Mouse (Mus musculus): ENCODE data around the gene Cabin1. TPM values are rescaled to one million over a fixed set of nuclear protein-coding genes. Genes with fewer than 3 reads are reported as not detected.

The Cabin1 gene
- polyA plus RNA-seq, 1 experiment from 2014 or later: 37.7 TPM

GRCm38 (mm10) chr10:75707901-75708632 lies 56.1 kb downstream of the Cabin1 start:
- WGBS: 99% methylated on average over 3 of the region's 3 CpGs
- no peak overlapping the region for H3K4me3 ChIP-seq (ENCODE audit: low read length)
- H3K9ac ChIP-seq (ENCODE audit: low read depth, low read length): no peak overlapping the region
- H3K4me1 ChIP-seq (ENCODE audit: control insufficient read depth, insufficient read depth, low read length): no peaks in the 10 kb centered on the region
- no peak for ATAC-seq (ENCODE audit: low FRiP score, low TSS enrichment)
- no peaks in the 10 kb centered on the region for H3K9me3 ChIP-seq (ENCODE audit: control insufficient read depth, low read length)
- H3K4me2 ChIP-seq (replicated peaks; ENCODE audit: low read depth, low read length): no peak overlapping the region
- H3K27ac ChIP-seq (ENCODE audit: low read depth, low read length): no peak overlapping the region
- no peaks in the 10 kb centered on the region for H3K27me3 ChIP-seq (ENCODE audit: control insufficient read depth, insufficient read depth, low read length)
- peaks cover 50% of the 10 kb centered on the region for H3K36me3 ChIP-seq (ENCODE audit: control insufficient read depth, insufficient read depth, low read length)

- Histone ChIP-seq H3K4me3 (ENCODE audit: low read length) (no peak overlapping the region), H3K4me1 (ENCODE audit: control insufficient read depth, insufficient read depth, low read length) (no peaks in the 10 kb centered on the region), H3K27me3 (ENCODE audit: control insufficient read depth, insufficient read depth, low read length) (no peaks in the 10 kb centered on the region), H3K36me3 (ENCODE audit: control insufficient read depth, insufficient read depth, low read length) (peaks cover 38% of the 10 kb centered on the region), H3K4me2 (replicated peaks; ENCODE audit: low read depth, low read length) (no peak overlapping the region), H3K27ac (ENCODE audit: low read depth, low read length) (no peak overlapping the region), H3K9ac (ENCODE audit: low read depth, low read length) (no peak overlapping the region), H3K9me3 (ENCODE audit: control insufficient read depth, low read length) (no peaks in the 10 kb centered on the region)
- no peak for ATAC-seq (ENCODE audit: low FRiP score, low TSS enrichment)
- 80% methylated on average over 8 of the region's 8 CpGs for WGBS
Observed at GRCm38 (mm10) chr10:75706632-75707216, 57.4 kb downstream of the Cabin1 start.

GRCm38 (mm10) chr10:75705681-75706400 lies 58.3 kb downstream of the Cabin1 start:
- H3K9ac ChIP-seq (ENCODE audit: low read depth, low read length): no peak overlapping the region
- H3K27me3 ChIP-seq (ENCODE audit: control insufficient read depth, insufficient read depth, low read length): no peaks in the 10 kb centered on the region
- H3K36me3 ChIP-seq (ENCODE audit: control insufficient read depth, insufficient read depth, low read length): peaks cover 32% of the 10 kb centered on the region
- 74% methylated on average over 7 of the region's 7 CpGs for WGBS
- ATAC-seq (ENCODE audit: low FRiP score, low TSS enrichment): no peak
- H3K9me3 ChIP-seq (ENCODE audit: control insufficient read depth, low read length): no peaks in the 10 kb centered on the region
- H3K27ac ChIP-seq (ENCODE audit: low read depth, low read length): no peak overlapping the region
- no peaks in the 10 kb centered on the region for H3K4me1 ChIP-seq (ENCODE audit: control insufficient read depth, insufficient read depth, low read length)
- H3K4me2 ChIP-seq (replicated peaks; ENCODE audit: low read depth, low read length): no peak overlapping the region
- H3K4me3 ChIP-seq (ENCODE audit: low read length): no peak overlapping the region

GRCm38 (mm10) chr10:75704212-75705185 lies 59.6 kb downstream of the Cabin1 start:
- H3K4me1 ChIP-seq (ENCODE audit: control insufficient read depth, insufficient read depth, low read length): no peaks in the 10 kb centered on the region
- no peak overlapping the region for H3K4me3 ChIP-seq (ENCODE audit: low read length)
- peaks cover 29% of the 10 kb centered on the region for H3K36me3 ChIP-seq (ENCODE audit: control insufficient read depth, insufficient read depth, low read length)
- ATAC-seq (ENCODE audit: low FRiP score, low TSS enrichment): no peak
- no peak overlapping the region for H3K9ac ChIP-seq (ENCODE audit: low read depth, low read length)
- H3K27me3 ChIP-seq (ENCODE audit: control insufficient read depth, insufficient read depth, low read length): no peaks in the 10 kb centered on the region
- no peaks in the 10 kb centered on the region for H3K9me3 ChIP-seq (ENCODE audit: control insufficient read depth, low read length)
- H3K4me2 ChIP-seq (replicated peaks; ENCODE audit: low read depth, low read length): no peak overlapping the region
- 80% methylated on average over 15 of the region's 15 CpGs for WGBS
- H3K27ac ChIP-seq (ENCODE audit: low read depth, low read length): no peak overlapping the region

GRCm38 (mm10) chr10:75703504-75703903 lies 60.6 kb downstream of the Cabin1 start:
- 80% methylated on average over 1 of the region's 1 CpGs for WGBS
- no peaks in the 10 kb centered on the region for H3K9me3 ChIP-seq (ENCODE audit: control insufficient read depth, low read length)
- H3K27ac ChIP-seq (ENCODE audit: low read depth, low read length): no peak overlapping the region
- no peaks in the 10 kb centered on the region for H3K4me1 ChIP-seq (ENCODE audit: control insufficient read depth, insufficient read depth, low read length)
- H3K4me2 ChIP-seq (replicated peaks; ENCODE audit: low read depth, low read length): no peak overlapping the region
- peaks cover 31% of the 10 kb centered on the region for H3K36me3 ChIP-seq (ENCODE audit: control insufficient read depth, insufficient read depth, low read length)
- H3K27me3 ChIP-seq (ENCODE audit: control insufficient read depth, insufficient read depth, low read length): no peaks in the 10 kb centered on the region
- H3K9ac ChIP-seq (ENCODE audit: low read depth, low read length): no peak overlapping the region
- ATAC-seq (ENCODE audit: low FRiP score, low TSS enrichment): 0 out of 2 replicates have a peak, but pooled peaks have one; percentile 44
- H3K4me3 ChIP-seq (ENCODE audit: low read length): no peak overlapping the region

GRCm38 (mm10) chr10:75702494-75702893 lies 61.6 kb downstream of the Cabin1 start:
- Histone ChIP-seq H3K4me2 (replicated peaks; ENCODE audit: low read depth, low read length) (no peak overlapping the region), H3K4me3 (ENCODE audit: low read length) (no peak overlapping the region), H3K4me1 (ENCODE audit: control insufficient read depth, insufficient read depth, low read length) (no peaks in the 10 kb centered on the region), H3K36me3 (ENCODE audit: control insufficient read depth, insufficient read depth, low read length) (peaks cover 28% of the 10 kb centered on the region), H3K27ac (ENCODE audit: low read depth, low read length) (no peak overlapping the region), H3K9ac (ENCODE audit: low read depth, low read length) (no peak overlapping the region), H3K9me3 (ENCODE audit: control insufficient read depth, low read length) (no peaks in the 10 kb centered on the region), H3K27me3 (ENCODE audit: control insufficient read depth, insufficient read depth, low read length) (no peaks in the 10 kb centered on the region)
- ATAC-seq (ENCODE audit: low FRiP score, low TSS enrichment): no peak
- 90% methylated on average over 2 of the region's 2 CpGs for WGBS

- Histone ChIP-seq H3K27me3 (ENCODE audit: control insufficient read depth, insufficient read depth, low read length) (no peaks in the 10 kb centered on the region), H3K4me3 (ENCODE audit: low read length) (no peak overlapping the region), H3K9ac (ENCODE audit: low read depth, low read length) (no peak overlapping the region), H3K36me3 (ENCODE audit: control insufficient read depth, insufficient read depth, low read length) (peaks cover 32% of the 10 kb centered on the region), H3K4me2 (replicated peaks; ENCODE audit: low read depth, low read length) (no peak overlapping the region), H3K9me3 (ENCODE audit: control insufficient read depth, low read length) (no peaks in the 10 kb centered on the region), H3K4me1 (ENCODE audit: control insufficient read depth, insufficient read depth, low read length) (no peaks in the 10 kb centered on the region), H3K27ac (ENCODE audit: low read depth, low read length) (no peak overlapping the region)
- no peak for ATAC-seq (ENCODE audit: low FRiP score, low TSS enrichment)
- 80% methylated on average over 6 of the region's 6 CpGs for WGBS
Observed at GRCm38 (mm10) chr10:75701280-75701679, 62.9 kb downstream of the Cabin1 start.

GRCm38 (mm10) chr10:75697693-75698092 lies 66.4 kb downstream of the Cabin1 start:
- WGBS: 95% methylated on average over 3 of the region's 3 CpGs

More at GRCm38 (mm10) chr10:75697693-75698092, 66.4 kb downstream of the Cabin1 start:
- Histone ChIP-seq H3K27me3 (ENCODE audit: control insufficient read depth, insufficient read depth, low read length) (no peaks in the 10 kb centered on the region), H3K9ac (ENCODE audit: low read depth, low read length) (no peak overlapping the region), H3K4me3 (ENCODE audit: low read length) (no peak overlapping the region), H3K9me3 (ENCODE audit: control insufficient read depth, low read length) (no peaks in the 10 kb centered on the region), H3K27ac (ENCODE audit: low read depth, low read length) (no peak overlapping the region), H3K36me3 (ENCODE audit: control insufficient read depth, insufficient read depth, low read length) (peaks cover 49% of the 10 kb centered on the region), H3K4me1 (ENCODE audit: control insufficient read depth, insufficient read depth, low read length) (peaks cover 15% of the 10 kb centered on the region), H3K4me2 (replicated peaks; ENCODE audit: low read depth, low read length) (no peak overlapping the region)
- no peak for ATAC-seq (ENCODE audit: low FRiP score, low TSS enrichment)

All from kidney, embryonic 14.5 days (tissue).